Mouse (Mus musculus) ES-E14 (cell line): Measurements from ENCODE around the gene Rdm1. TPM values are rescaled to one million over a fixed set of nuclear protein-coding genes. Genes with fewer than 3 reads are reported as not detected.
"Not testable (repeated sequence)": the region's sequence is repeated elsewhere in the genome, so short reads cannot be mapped to it uniquely, and the experiment has no call there.

Source experiments
- DNase-seq: peaks from one replicate; pipeline ENCODE4 v3.0.0-alpha.2; 2013; ENCODE audit warnings: low read depth, low spot score
- H3K27ac ChIP-seq: 2 replicates; pipeline ENCODE4 v1.5.1; 2012; ENCODE audit warnings: low read depth, mild to moderate bottlenecking, low read length, moderate library complexity, mixed read lengths; ENCODE audit not compliant: poor library complexity, insufficient read depth, severe bottlenecking
- H3K36me3 ChIP-seq: 2 replicates; pipeline ENCODE4 v1.6.1; 2012; ENCODE audit warnings: mild to moderate bottlenecking, low read length, moderate library complexity, mixed read lengths; ENCODE audit not compliant: control insufficient read depth, poor library complexity, insufficient read depth, severe bottlenecking
- H3K4me1 ChIP-seq, 2 experiments: fragments of 150-350 bp in 1 of 2; sonication (generic) in 1 of 2; 2 replicates each; pipeline ENCODE4 v1.6.1; 2012; ENCODE audit warnings: low read length in 2 of 2, mild to moderate bottlenecking in 1 of 2, mixed read lengths in 1 of 2; ENCODE audit not compliant: control insufficient read depth in 2 of 2, insufficient read depth in 2 of 2, poor library complexity in 1 of 2
- H3K4me3 ChIP-seq, 2 experiments: fragments of 150-350 bp in 1 of 2; sonication (generic) in 1 of 2; 2 replicates each; pipeline ENCODE4 v1.5.1; 2012; ENCODE audit warnings: low read length in 2 of 2, low read depth in 1 of 2, mild to moderate bottlenecking in 1 of 2, mixed read lengths in 1 of 2; ENCODE audit not compliant: insufficient read depth in 1 of 2, poor library complexity in 1 of 2, severe bottlenecking in 1 of 2
- H3K9ac ChIP-seq: 2 replicates; pipeline ENCODE4 v1.6.1; 2012; ENCODE audit warnings: low read depth, mild to moderate bottlenecking, low read length, mixed read lengths; ENCODE audit not compliant: poor library complexity, insufficient read depth, severe bottlenecking
- H3K9me3 ChIP-seq: fragments of 150-350 bp; sonication (generic); 2 replicates; pipeline ENCODE4 v1.6.1; 2012; ENCODE audit warnings: low read depth, mild to moderate bottlenecking, low read length; ENCODE audit not compliant: control insufficient read depth, insufficient read depth
- CHD2 ChIP-seq: IDR thresholded peaks from 2 replicates; pipeline ENCODE4 v1.6.1; 2014; ENCODE audit warnings: mild to moderate bottlenecking, low read depth, low read length, inconsistent platforms
- HCFC1 ChIP-seq: IDR thresholded peaks from 2 replicates; pipeline ENCODE4 v1.6.1; 2012; ENCODE audit warnings: low read length, inconsistent platforms, borderline replicate concordance; ENCODE audit not compliant: insufficient read depth
- MAFK ChIP-seq: IDR thresholded peaks from 2 replicates; pipeline ENCODE4 v1.6.1; 2014; ENCODE audit warnings: mild to moderate bottlenecking, low read depth, low read length, inconsistent platforms; ENCODE audit not compliant: insufficient read depth
- ZC3H11A ChIP-seq: IDR thresholded peaks from 2 replicates; pipeline ENCODE4 v1.6.1; 2012; ENCODE audit warnings: low read depth, mild to moderate bottlenecking, inconsistent platforms, low read length, borderline replicate concordance
- ZNF384 ChIP-seq: IDR thresholded peaks from 2 replicates; pipeline ENCODE4 v1.6.1; 2012; ENCODE audit warnings: low read depth, low read length, inconsistent platforms
- in situ Hi-C, 2 experiments: fragments of 600-800 bp; cut with MboI; formaldehyde crosslinking; loops; one replicate each; pipeline ENCODE4 v1.15.1; 2025; ENCODE audit warnings: low sequenced_read_pairs in 2 of 2, inconsistent platforms in 1 of 2; ENCODE audit not compliant: unreplicated experiment in 2 of 2
- total RNA-seq: library from RNA; depleted of rRNA; stranded (reverse); fragments of 300-350 nt; gene quantifications from 2 replicates; pipeline ENCODE4 v1.2.3, GENCODE M21; 2012; rRNA removed

The Rdm1 gene
- 81.1 and 99.0 TPM in 2 replicates for total RNA-seq

DNA sequence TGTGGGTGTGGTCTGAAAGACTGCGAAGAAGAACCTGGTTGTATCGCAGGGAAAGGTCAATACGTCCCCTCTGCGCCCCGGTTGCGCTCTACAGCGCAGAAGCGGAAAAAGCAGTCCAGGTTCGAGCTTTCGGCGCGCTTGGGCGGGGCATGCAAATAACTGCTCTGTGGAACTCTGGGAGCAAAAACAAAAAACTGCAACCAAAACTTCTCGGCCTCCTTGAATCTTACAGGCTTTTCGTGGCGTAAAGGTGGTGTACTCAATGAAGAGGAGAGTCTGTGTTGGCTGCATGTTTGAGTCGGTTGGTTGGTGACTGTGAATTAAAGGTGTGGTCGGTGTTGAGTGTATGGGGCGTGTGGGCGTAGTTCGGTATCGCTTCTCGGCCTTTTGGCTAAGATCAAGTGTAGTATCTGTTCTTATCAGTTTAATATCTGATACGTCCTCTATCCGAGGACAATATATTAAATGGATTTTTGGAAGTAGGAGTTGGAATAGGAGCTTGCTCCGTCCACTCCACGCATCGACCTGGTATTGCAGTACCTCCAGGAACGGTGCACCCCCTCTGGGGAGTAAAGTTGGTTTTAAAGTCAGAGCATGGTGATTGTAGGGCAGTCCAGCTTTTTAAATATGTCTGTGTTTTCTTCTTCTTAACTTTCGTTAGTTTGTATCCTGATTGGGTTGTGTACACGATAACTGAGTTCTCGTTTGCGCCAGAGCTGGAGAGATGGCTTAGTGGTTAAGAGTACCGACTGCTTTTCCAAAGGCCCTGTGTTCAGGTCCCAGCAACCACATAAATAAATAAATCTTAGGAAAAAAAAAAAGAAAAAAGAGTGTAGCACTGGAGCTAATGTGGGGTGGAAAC is at the start of gene Rdm1:
Rdm1 (plus strand) TSS at position 201 of the 862 bp plus-strand sequence.
- H3K4me1 ChIP-seq = peaks cover 0 to 3% of the 10 kb centered on the region in 2 experiments; a peak in 2 of 4 replicates
- peak within 1 kb of the TSS; percentile 87 for H3K9ac ChIP-seq
- peaks cover 3% of the 10 kb centered on the region; the same call in 1 of the 2 replicates for H3K9me3 ChIP-seq
- peak within 1 kb of the TSS; percentile 61 to 67 for H3K4me3 ChIP-seq
- in situ Hi-C loops = no loop called here
- TF ChIP-seq ZC3H11A (no peak), ZNF384 (peak; percentile 90), HCFC1 (peak; percentile 62; the same call in 1 of the 2 replicates), MAFK (no peak), CHD2 (no peak)
- peak within 1 kb of the TSS; percentile 100 for H3K27ac ChIP-seq
- DNase-seq = peak; percentile 94
- H3K36me3 ChIP-seq = peaks cover 21% of the 10 kb centered on the region

DNA sequence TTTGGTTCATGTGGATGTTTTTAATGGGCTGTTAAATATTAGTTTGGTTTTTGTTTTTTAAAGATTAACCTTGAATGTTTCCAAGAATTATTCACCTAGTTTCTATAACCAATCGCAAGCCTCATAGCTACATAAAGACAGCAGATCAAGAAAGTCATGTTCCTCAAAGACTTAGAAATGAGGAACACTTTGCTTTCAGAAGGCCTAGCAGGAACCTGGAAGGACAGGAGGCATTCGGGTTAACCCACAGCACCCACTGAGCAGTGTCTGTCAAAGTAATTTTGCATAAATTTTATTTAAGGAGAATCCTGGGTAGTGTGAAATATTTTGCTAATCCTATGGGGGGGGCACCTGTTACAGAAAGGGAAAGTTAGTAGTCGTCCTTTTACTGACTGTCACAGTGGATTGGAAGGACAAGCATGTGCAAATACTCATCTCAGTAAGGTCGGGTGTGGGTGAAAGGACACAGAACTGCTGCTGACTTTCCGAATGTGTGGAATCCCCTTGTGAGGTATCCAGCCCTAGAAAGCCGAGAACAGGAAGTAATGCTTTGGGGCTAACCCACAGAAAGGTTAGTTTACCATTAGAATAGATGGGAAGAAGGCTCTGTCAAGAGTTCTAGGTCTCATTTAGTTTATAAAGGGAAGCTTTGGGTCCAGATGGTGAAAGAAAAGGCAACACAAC is 45.8 kb upstream of the Rdm1 start:
- H3K4me3 ChIP-seq = peak overlapping the region in 1 of 2 experiments; percentile 36; a peak in 1 of 4 replicates
- no peak for DNase-seq
- H3K36me3 ChIP-seq = peaks cover 19% of the 10 kb centered on the region
- no peak overlapping the region; the same call in 1 of the 2 replicates for H3K27ac ChIP-seq
- in situ Hi-C loops = no loop called here
- no peaks in the 10 kb centered on the region for H3K9me3 ChIP-seq
- peaks cover 0 to 6% of the 10 kb centered on the region in 2 experiments; a peak in 2 of 4 replicates for H3K4me1 ChIP-seq
- TF ChIP-seq HCFC1 = no peak
- TF ChIP-seq ZNF384 = no peak
- TF ChIP-seq ZC3H11A = no peak
- no peak for TF ChIP-seq MAFK
- TF ChIP-seq CHD2 = no peak
- no peak overlapping the region for H3K9ac ChIP-seq

GRCm38 (mm10) chr11:101582054-101583035 is 44.6 kb upstream of the Rdm1 start, which contains the start of gene Tmem106a:
Tmem106a (plus strand) TSS chr11:101582242.
- Histone ChIP-seq H3K27ac (peak within 1 kb of the TSS; percentile 58; the same call in 1 of the 2 replicates), H3K36me3 (peaks cover 15% of the 10 kb centered on the region), H3K4me1 (peaks cover 0 to 6% of the 10 kb centered on the region in 2 experiments; a peak in 2 of 4 replicates), H3K9ac (peak within 1 kb of the TSS; percentile 63; the same call in 1 of the 2 replicates), H3K9me3 (no peaks in the 10 kb centered on the region), H3K4me3 (peak within 1 kb of the TSS; percentile 36 to 50)
- peak; percentile 77 for DNase-seq
- in situ Hi-C loops = no loop called here
- TF ChIP-seq CHD2 = no peak
- peak; percentile 64; the same call in 1 of the 2 replicates for TF ChIP-seq ZNF384

DNA sequence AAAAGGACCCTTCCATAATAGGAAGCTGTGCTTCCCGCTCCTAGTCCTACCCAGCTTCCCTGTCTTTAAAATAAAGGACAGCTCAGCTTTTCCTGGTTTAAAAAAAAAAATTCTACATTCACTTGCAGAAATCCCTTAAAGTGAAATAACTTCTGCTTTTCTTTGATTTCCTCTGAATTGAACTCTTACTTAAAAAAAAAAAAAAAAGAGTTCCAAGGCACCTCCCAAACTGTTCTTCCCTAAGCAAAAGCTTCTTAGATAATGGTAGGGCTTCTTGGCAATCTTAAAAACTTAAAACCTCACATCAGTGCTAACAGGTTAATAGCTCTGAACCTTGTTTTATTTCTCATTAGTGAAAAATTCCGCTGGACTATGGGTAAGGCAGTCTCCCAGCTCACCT is 43.8 kb upstream of the Rdm1 start:
- no peak overlapping the region for H3K4me3 ChIP-seq
- peaks cover 14% of the 10 kb centered on the region; the same call in 1 of the 2 replicates for H3K36me3 ChIP-seq
- no peak for DNase-seq
- H3K9ac ChIP-seq = no peak overlapping the region
- no peak overlapping the region; the same call in 1 of the 2 replicates for H3K27ac ChIP-seq
- peaks cover 0 to 6% of the 10 kb centered on the region in 2 experiments; a peak in 2 of 4 replicates for H3K4me1 ChIP-seq
- no peak for TF ChIP-seq ZC3H11A
- no peak for TF ChIP-seq MAFK
- no peak for TF ChIP-seq HCFC1
- no peak for TF ChIP-seq CHD2
- TF ChIP-seq ZNF384 = no peak
- in situ Hi-C loops = no loop called here
- no peaks in the 10 kb centered on the region for H3K9me3 ChIP-seq

DNA sequence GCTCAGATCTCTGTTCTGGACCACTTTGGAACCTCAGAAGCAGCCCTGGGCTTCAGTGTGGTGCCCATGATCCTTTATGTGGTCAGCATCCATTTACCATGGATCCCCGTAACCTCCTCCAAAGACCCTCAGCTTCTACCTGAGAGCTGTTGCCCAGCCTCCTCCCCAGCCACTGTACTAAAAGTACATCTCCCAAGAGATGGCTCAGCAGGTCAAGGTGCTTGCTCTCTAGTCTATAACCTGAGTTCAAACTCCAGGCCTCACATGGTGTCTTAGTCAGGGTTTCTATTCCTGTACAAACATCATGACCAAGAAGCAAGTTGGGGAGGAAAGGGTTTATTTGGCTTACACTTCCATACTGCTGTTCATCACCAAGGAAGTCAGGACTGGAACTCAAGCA is 42.0 kb upstream of the Rdm1 start:
- DNase-seq, H3K9ac ChIP-seq, H3K9me3 ChIP-seq, H3K4me3 ChIP-seq, H3K27ac ChIP-seq, in situ Hi-C loops: not testable (repeated sequence)
- peaks cover 11% of the 10 kb centered on the region; the same call in 1 of the 2 replicates for H3K36me3 ChIP-seq
- H3K4me1 ChIP-seq = peaks cover 3 to 12% of the 10 kb centered on the region in 2 experiments; a peak in 3 of 4 replicates
